ENCODE assay signal across 9 mouse cellular contexts in the genomic region with DNA sequence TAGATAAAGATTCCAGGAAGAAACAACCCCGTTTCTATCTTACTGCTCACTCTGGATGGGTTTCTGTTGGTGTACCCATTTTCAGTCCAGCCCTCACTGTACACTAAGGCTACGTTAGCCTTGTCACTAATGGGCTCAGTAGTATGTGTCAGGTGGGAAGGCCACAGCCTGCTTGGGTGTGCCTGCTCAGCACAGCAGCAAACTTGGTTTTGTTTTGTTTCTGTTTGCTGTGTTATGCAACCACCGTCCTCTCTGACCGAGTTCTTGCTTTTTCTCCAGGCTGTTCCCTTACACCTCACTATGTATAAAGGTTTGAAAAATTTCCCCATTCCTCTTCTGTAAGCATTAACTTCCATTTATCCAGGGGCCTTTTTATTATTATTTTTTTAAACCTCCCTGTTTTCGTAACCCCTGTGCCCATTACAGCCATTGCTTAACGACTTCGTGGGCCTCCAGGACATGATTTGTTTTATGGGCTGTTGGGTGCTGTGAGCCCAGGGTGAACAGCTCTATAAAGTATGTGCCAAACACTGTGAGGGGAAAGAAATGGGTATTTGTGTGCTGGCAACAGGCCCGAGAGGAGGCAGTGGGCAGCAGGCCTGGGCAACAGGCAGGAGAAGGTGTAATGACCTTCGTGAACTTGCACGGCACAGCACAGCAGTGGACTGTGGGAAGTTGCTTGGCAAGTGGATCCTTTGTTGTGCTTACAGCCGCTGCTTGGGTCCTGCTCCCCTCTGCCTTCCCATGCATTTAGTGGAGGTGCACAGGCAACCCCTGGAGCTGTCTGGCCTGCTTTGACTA.
DNase-seq lines count a peak whose midpoint lies in the region; ATAC-seq lines count a peak whose summit lies in the region.
"Had no signal": no experiment of that assay in that cellular context is flagged by ENCODE, and none has a peak within 500 bp of the region (broad histone marks: within the 10 kb centered on the region; RNA-seq: fewer than 3 reads in every experiment).

No protein-coding gene starts in this region.

- WGBS in large intestine, adult 2 months, result 35% methylated on average over 11 of the region's 11 CpGs

- ATAC-seq in activated CD4-positive, CD25-positive, alpha-beta regulatory T cell, adult 4 months, result no peak

- peak; percentile 86 for DNase-seq in heart, adult 11 months
- no peak for DNase-seq in heart, postnatal 14 days
- DNase-seq in ovary, postnatal 36 days (ENCODE audit: low spot score), result peak; percentile 29
- DNase-seq in ovary, postnatal 10 days (ENCODE audit: low spot score), result no peak
- DNase-seq in large intestine, adult 2 months (ENCODE audit: low read depth, low spot score), result peak; percentile 18
- DNase-seq in testis, postnatal 10 days (ENCODE audit: low spot score), result no peak
- DNase-seq in layer of hippocampus, postnatal 25 days (ENCODE audit: extremely low spot score in 1 of 2, low spot score in 1 of 2), result no peak
- DNase-seq: lung, embryonic 14.5 days had no signal

- intact Hi-C loops in heart, postnatal 14 days (cut with DNase I), result no loop called here

Comparison
In these comparisons a context has a peak if more than half of its experiments do, and no peak if none do; other contexts are left out.
1. DNase-seq: peak in heart, adult 11 months (single experiment), ovary, postnatal 36 days (single experiment) and large intestine, adult 2 months (single experiment); none in heart, postnatal 14 days (0 of 2), ovary, postnatal 10 days (single experiment), testis, postnatal 10 days (single experiment) and layer of hippocampus, postnatal 25 days (0 of 2).